Mouse (Mus musculus): Measurements from ENCODE around the gene Fryl. TPM values are rescaled to one million over a fixed set of nuclear protein-coding genes. Genes with fewer than 3 reads are reported as not detected.

Gene Fryl
- polyA plus RNA-seq, 1 experiment: 15.3 TPM

- Histone ChIP-seq H3ac (ENCODE audit: control insufficient read depth, insufficient read length) (no peak overlapping the region), H3K36me3 (ENCODE audit: control insufficient read depth, insufficient read depth) (no peaks in the 10 kb centered on the region), H3K4me2 (ENCODE audit: low read depth) (no peak overlapping the region), H3K4me3 (no peak overlapping the region), H3K79me2 (ENCODE audit: control insufficient read depth, insufficient read depth) (no peaks in the 10 kb centered on the region), H3K27me3 (ENCODE audit: control insufficient read depth, insufficient read depth, insufficient read length) (no peaks in the 10 kb centered on the region)
- no peak for TF ChIP-seq MYOG (IDR thresholded peaks at IDR 0.05; ENCODE audit: control insufficient read depth in 1 of 3, insufficient read depth in 1 of 3, insufficient read length in 2 of 3, low read depth in 2 of 3)
- no peak for TF ChIP-seq SRF (IDR thresholded peaks at IDR 0.05; ENCODE audit: control insufficient read depth, insufficient read length, low read depth)
Measured at GRCm38 (mm10) chr5:73270612-73271011, 14.2 kb upstream of the Fryl start.

- no peak overlapping the region for H3ac ChIP-seq (ENCODE audit: control insufficient read depth, insufficient read length)
- no peak overlapping the region for H3K4me2 ChIP-seq (ENCODE audit: low read depth)
- H3K27me3 ChIP-seq (ENCODE audit: control insufficient read depth, insufficient read depth, insufficient read length): no peaks in the 10 kb centered on the region
- no peak overlapping the region for H3K4me3 ChIP-seq
- no peaks in the 10 kb centered on the region for H3K36me3 ChIP-seq (ENCODE audit: control insufficient read depth, insufficient read depth)
- H3K79me2 ChIP-seq (ENCODE audit: control insufficient read depth, insufficient read depth): no peaks in the 10 kb centered on the region
- no peak for TF ChIP-seq SRF (IDR thresholded peaks at IDR 0.05; ENCODE audit: control insufficient read depth, insufficient read length, low read depth)
- TF ChIP-seq MYOG (IDR thresholded peaks at IDR 0.05; ENCODE audit: control insufficient read depth in 1 of 3, insufficient read depth in 1 of 3, insufficient read length in 2 of 3, low read depth in 2 of 3): no peak
- TF ChIP-seq MAX (IDR thresholded peaks at IDR 0.05; ENCODE audit: low read depth): no peak
- no peak for TF ChIP-seq MYOD1 (IDR thresholded peaks at IDR 0.05; ENCODE audit: control insufficient read depth in 1 of 3, insufficient read length in 2 of 3, low read depth in 2 of 3)
- TF ChIP-seq TCF3 (IDR thresholded peaks at IDR 0.05; ENCODE audit: insufficient read length, low read depth): no peak
- TF ChIP-seq REST (IDR thresholded peaks at IDR 0.05; ENCODE audit: insufficient read depth, insufficient read length): no peak
- TF ChIP-seq E2F4 (IDR thresholded peaks at IDR 0.05; ENCODE audit: insufficient read depth): no peak
- no peak for TF ChIP-seq POLR2AphosphoS2 (IDR thresholded peaks at IDR 0.05; ENCODE audit: insufficient read length, low read depth)
- no peak for TF ChIP-seq TCF12 (IDR thresholded peaks at IDR 0.05; ENCODE audit: insufficient read depth, poor library complexity, severe bottlenecking)
- TF ChIP-seq POLR2A (IDR thresholded peaks at IDR 0.05; ENCODE audit: insufficient read length, low read depth): no peak
- TF ChIP-seq CEBPB (IDR thresholded peaks at IDR 0.05; ENCODE audit: insufficient read depth, poor library complexity, severe bottlenecking): no peak
- no peak for TF ChIP-seq USF1 (IDR thresholded peaks at IDR 0.05; ENCODE audit: low read depth)
Measured at GRCm38 (mm10) chr5:73268636-73269213, 12.3 kb upstream of the Fryl start.

GRCm38 (mm10) chr5:73265460-73265859 lies 9.0 kb upstream of the Fryl start:
- no peak overlapping the region for H3K4me2 ChIP-seq (ENCODE audit: low read depth)
- H3K27me3 ChIP-seq (ENCODE audit: control insufficient read depth, insufficient read depth, insufficient read length): no peaks in the 10 kb centered on the region
- H3K79me2 ChIP-seq (ENCODE audit: control insufficient read depth, insufficient read depth): no peaks in the 10 kb centered on the region
- H3K4me3 ChIP-seq: no peak overlapping the region
- no peak overlapping the region for H3ac ChIP-seq (ENCODE audit: control insufficient read depth, insufficient read length)
- H3K36me3 ChIP-seq (ENCODE audit: control insufficient read depth, insufficient read depth): no peaks in the 10 kb centered on the region
- peak in 1 of 3 experiments; percentile 46 for TF ChIP-seq MYOD1 (IDR thresholded peaks at IDR 0.05; ENCODE audit: control insufficient read depth in 1 of 3, insufficient read length in 2 of 3, low read depth in 2 of 3)
- TF ChIP-seq SRF (IDR thresholded peaks at IDR 0.05; ENCODE audit: control insufficient read depth, insufficient read length, low read depth): no peak

- H3K4me2 ChIP-seq (ENCODE audit: low read depth): no peak overlapping the region
- no peak overlapping the region for H3ac ChIP-seq (ENCODE audit: control insufficient read depth, insufficient read length)
- TF ChIP-seq SRF (IDR thresholded peaks at IDR 0.05; ENCODE audit: control insufficient read depth, insufficient read length, low read depth) (no peak), POLR2A (IDR thresholded peaks at IDR 0.05; ENCODE audit: insufficient read length, low read depth) (no peak), CEBPB (IDR thresholded peaks at IDR 0.05; ENCODE audit: insufficient read depth, poor library complexity, severe bottlenecking) (no peak), MYOD1 (IDR thresholded peaks at IDR 0.05; ENCODE audit: control insufficient read depth in 1 of 3, insufficient read length in 2 of 3, low read depth in 2 of 3) (no peak)
- no peaks in the 10 kb centered on the region for H3K27me3 ChIP-seq (ENCODE audit: control insufficient read depth, insufficient read depth, insufficient read length)
- H3K36me3 ChIP-seq (ENCODE audit: control insufficient read depth, insufficient read depth): no peaks in the 10 kb centered on the region
- no peak overlapping the region for H3K4me3 ChIP-seq
- H3K79me2 ChIP-seq (ENCODE audit: control insufficient read depth, insufficient read depth): no peaks in the 10 kb centered on the region
Measured at GRCm38 (mm10) chr5:73264122-73264521, 7.7 kb upstream of the Fryl start.

- no peaks in the 10 kb centered on the region for H3K36me3 ChIP-seq (ENCODE audit: control insufficient read depth, insufficient read depth)
- H3K4me3 ChIP-seq: peak overlapping the region; percentile 36
- no peak overlapping the region for H3ac ChIP-seq (ENCODE audit: control insufficient read depth, insufficient read length)
- TF ChIP-seq POLR2A (IDR thresholded peaks at IDR 0.05; ENCODE audit: insufficient read length, low read depth) (no peak), E2F4 (IDR thresholded peaks at IDR 0.05; ENCODE audit: insufficient read depth) (no peak)
- no peaks in the 10 kb centered on the region for H3K27me3 ChIP-seq (ENCODE audit: control insufficient read depth, insufficient read depth, insufficient read length)
- H3K4me2 ChIP-seq (ENCODE audit: low read depth): peak overlapping the region; percentile 98
- peaks cover 28% of the 10 kb centered on the region for H3K79me2 ChIP-seq (ENCODE audit: control insufficient read depth, insufficient read depth)
Measured at GRCm38 (mm10) chr5:73257723-73258122, 1.3 kb upstream of the Fryl start.

- Histone ChIP-seq H3K36me3 (ENCODE audit: control insufficient read depth, insufficient read depth) (no peaks in the 10 kb centered on the region), H3K4me3 (peak overlapping the region; percentile 36), H3ac (ENCODE audit: control insufficient read depth, insufficient read length) (no peak overlapping the region), H3K79me2 (ENCODE audit: control insufficient read depth, insufficient read depth) (peaks cover 34% of the 10 kb centered on the region), H3K4me2 (ENCODE audit: low read depth) (peak overlapping the region; percentile 98), H3K27me3 (ENCODE audit: control insufficient read depth, insufficient read depth, insufficient read length) (no peaks in the 10 kb centered on the region)
- TF ChIP-seq MYOD1 (IDR thresholded peaks at IDR 0.05; ENCODE audit: control insufficient read depth in 1 of 3, insufficient read length in 2 of 3, low read depth in 2 of 3): no peak
- no peak for TF ChIP-seq TCF3 (IDR thresholded peaks at IDR 0.05; ENCODE audit: insufficient read length, low read depth)
- no peak for TF ChIP-seq MYOG (IDR thresholded peaks at IDR 0.05; ENCODE audit: control insufficient read depth in 1 of 3, insufficient read depth in 1 of 3, insufficient read length in 2 of 3, low read depth in 2 of 3)
- no peak for TF ChIP-seq MAX (IDR thresholded peaks at IDR 0.05; ENCODE audit: low read depth)
- TF ChIP-seq CEBPB (IDR thresholded peaks at IDR 0.05; ENCODE audit: insufficient read depth, poor library complexity, severe bottlenecking): no peak
- TF ChIP-seq POLR2A (IDR thresholded peaks at IDR 0.05; ENCODE audit: insufficient read length, low read depth): no peak
Measured at GRCm38 (mm10) chr5:73257096-73257495, 677 bp upstream of the Fryl start.

All from myocyte (in vitro differentiated cells).